Mouse (Mus musculus) liver, adult 2 months (tissue): ENCODE results near the gene Chuk. TPM values are rescaled to one million over a fixed set of nuclear protein-coding genes. Genes with fewer than 3 reads are reported as not detected.

Experiments
- DNase-seq: peaks from one replicate; pipeline ENCODE4 v3.0.0-alpha.2; 2011; ENCODE audit warnings: low read depth, low spot score; ENCODE audit errors: extremely low read depth
- H3K27ac ChIP-seq: fragments of 200-500 bp; replicated peaks from 2 replicates; pipeline ENCODE4 v1.5.1; 2012; ENCODE audit warnings: low read depth, mild to moderate bottlenecking, control low read depth, inconsistent platforms, low read length; ENCODE audit not compliant: insufficient read depth
- H3K27me3 ChIP-seq: fragments of 200-500 bp; 2 replicates; pipeline ENCODE4 v1.6.1; 2012; ENCODE audit warnings: mild to moderate bottlenecking, moderate library complexity, low read length, inconsistent platforms; ENCODE audit not compliant: control insufficient read depth, insufficient read depth
- H3K36me3 ChIP-seq: fragments of 200-500 bp; 2 replicates; pipeline ENCODE4 v1.6.1; 2012; ENCODE audit warnings: low read length, inconsistent platforms; ENCODE audit not compliant: control insufficient read depth, insufficient read depth
- H3K4me1 ChIP-seq: fragments of 200-500 bp; 2 replicates; pipeline ENCODE4 v1.6.1; 2011; ENCODE audit warnings: low read length; ENCODE audit not compliant: control insufficient read depth, insufficient read depth
- H3K4me3 ChIP-seq: fragments of 200-500 bp; 2 replicates; pipeline ENCODE4 v1.5.1; 2011; ENCODE audit warnings: low read depth, mild to moderate bottlenecking, control low read depth, low read length, moderate library complexity; ENCODE audit not compliant: insufficient read depth
- H3K79me2 ChIP-seq: fragments of 200-500 bp; 2 replicates; pipeline ENCODE4 v1.6.1; 2012; ENCODE audit warnings: inconsistent platforms, mild to moderate bottlenecking, low read length, moderate library complexity; ENCODE audit not compliant: control insufficient read depth, insufficient read depth
- H3K9ac ChIP-seq: fragments of 200-500 bp; 2 replicates; pipeline ENCODE4 v1.6.1; 2012; ENCODE audit warnings: low read depth, mild to moderate bottlenecking, control low read depth, inconsistent platforms, low read length
- CTCF ChIP-seq: fragments of 200-500 bp; IDR thresholded peaks from 2 replicates; pipeline ENCODE4 v1.5.1; 2011; ENCODE audit warnings: low read depth, low read length, control low read depth
- POLR2A ChIP-seq: fragments of 200-500 bp; IDR thresholded peaks from 2 replicates; pipeline ENCODE4 v1.6.1; 2011; ENCODE audit warnings: low read length, control low read depth; ENCODE audit not compliant: insufficient read depth; ENCODE audit errors: extremely low read depth
- WGBS: fragments of 180-500 bp; shearing (Covaris S2); methylation state at CpG from one replicate; pipeline ENCODE4 v1.1.7; 2018; 5-methylcytosine and 5-hydroxymethylcytosine counted together
- polyA plus RNA-seq: library from polyadenylated mRNA; depleted of rRNA; stranded (reverse); fragments of >200 nt; gene quantifications from 2 replicates; pipeline ENCODE4 v1.2.3, GENCODE M21; 2012; rRNA removed
- total RNA-seq: library from RNA; depleted of rRNA; stranded (reverse); fragments of >200 nt; gene quantifications from 2 replicates; pipeline ENCODE4 v1.2.3, GENCODE M21; 2014; rRNA removed

The Chuk gene
- total and polyA plus RNA-seq, 2 experiments, result 34.7 to 129 TPM

GRCm38 (mm10) chr19:44030024-44030423, 77.3 kb downstream of the Chuk start:
- peak; percentile 73 for DNase-seq
- Histone ChIP-seq H3K9ac (no peak overlapping the region), H3K4me3 (no peak overlapping the region), H3K27me3 (no peaks in the 10 kb centered on the region), H3K36me3 (peaks cover 13% of the 10 kb centered on the region), H3K27ac (0 out of 2 replicates have a peak overlapping the region, but pooled peaks have one; percentile 34), H3K4me1 (peaks cover 15% of the 10 kb centered on the region), H3K79me2 (peaks cover 2% of the 10 kb centered on the region; the same call in 1 of the 2 replicates)
- no peak for TF ChIP-seq POLR2A
- TF ChIP-seq CTCF, result no peak
- 35% methylated on average over 5 of the region's 5 CpGs for WGBS

- DNase-seq, result peak; percentile 81
- TF ChIP-seq POLR2A (peak; percentile 60; the same call in 1 of the 2 replicates), CTCF (no peak)
- peaks cover 2% of the 10 kb centered on the region; the same call in 1 of the 2 replicates for H3K79me2 ChIP-seq
- H3K27ac ChIP-seq, result peak within 1 kb of the TSS; percentile 71
- peak within 1 kb of the TSS; percentile 68 for H3K9ac ChIP-seq
- H3K4me1 ChIP-seq, result peaks cover 20% of the 10 kb centered on the region
- peak within 1 kb of the TSS; percentile 47 for H3K4me3 ChIP-seq
- H3K27me3 ChIP-seq, result no peaks in the 10 kb centered on the region
- WGBS, result 28% methylated on average over 8 of the region's 8 CpGs
- peaks cover 9% of the 10 kb centered on the region for H3K36me3 ChIP-seq
These were observed 78.3 kb downstream of the Chuk start, which contains the start of gene Cyp2c23 for GRCm38 (mm10) chr19:44028972-44029371. TSS of gene Cyp2c23 (minus strand) at chr19:44029208.

DNA sequence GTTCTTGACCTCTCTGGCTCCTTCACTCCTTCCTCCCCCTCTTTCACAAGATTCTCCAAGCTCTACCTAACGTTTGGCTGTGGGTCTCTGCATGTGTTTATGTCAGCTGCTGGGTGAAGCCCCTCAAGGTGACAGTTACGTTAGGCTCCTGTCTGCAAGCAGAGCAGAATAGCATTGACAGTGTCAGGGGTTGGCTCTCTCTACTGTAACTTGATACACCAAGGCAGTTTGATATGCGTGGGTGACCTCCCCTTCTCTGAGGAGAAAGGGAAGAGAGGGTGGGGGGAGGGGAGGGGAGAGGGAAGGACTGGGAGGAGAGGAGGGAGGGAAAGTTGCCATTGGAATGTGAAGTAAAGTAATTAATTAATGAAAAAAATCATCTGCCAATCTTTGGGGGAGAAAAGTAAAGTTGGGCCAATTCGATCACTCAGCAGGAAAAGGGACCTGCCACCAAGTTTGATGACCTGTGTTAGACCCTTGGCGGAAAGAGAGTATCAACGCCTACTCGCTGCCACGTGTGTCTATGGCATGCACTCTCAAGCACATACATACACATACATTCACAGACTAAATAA, 80.2 kb downstream of the Chuk start:
- peak; percentile 92 for DNase-seq
- Histone ChIP-seq H3K79me2 (peaks cover 9% of the 10 kb centered on the region; the same call in 1 of the 2 replicates), H3K4me1 (peaks cover 25% of the 10 kb centered on the region), H3K27ac (peak overlapping the region; percentile 55), H3K9ac (0 out of 2 replicates have a peak overlapping the region, but pooled peaks have one; percentile 26), H3K27me3 (no peaks in the 10 kb centered on the region), H3K4me3 (peak overlapping the region; percentile 35; the same call in 1 of the 2 replicates), H3K36me3 (no peaks in the 10 kb centered on the region)
- TF ChIP-seq POLR2A (no peak), CTCF (no peak)
- WGBS, result 17% methylated on average over 8 of the region's 8 CpGs

DNA sequence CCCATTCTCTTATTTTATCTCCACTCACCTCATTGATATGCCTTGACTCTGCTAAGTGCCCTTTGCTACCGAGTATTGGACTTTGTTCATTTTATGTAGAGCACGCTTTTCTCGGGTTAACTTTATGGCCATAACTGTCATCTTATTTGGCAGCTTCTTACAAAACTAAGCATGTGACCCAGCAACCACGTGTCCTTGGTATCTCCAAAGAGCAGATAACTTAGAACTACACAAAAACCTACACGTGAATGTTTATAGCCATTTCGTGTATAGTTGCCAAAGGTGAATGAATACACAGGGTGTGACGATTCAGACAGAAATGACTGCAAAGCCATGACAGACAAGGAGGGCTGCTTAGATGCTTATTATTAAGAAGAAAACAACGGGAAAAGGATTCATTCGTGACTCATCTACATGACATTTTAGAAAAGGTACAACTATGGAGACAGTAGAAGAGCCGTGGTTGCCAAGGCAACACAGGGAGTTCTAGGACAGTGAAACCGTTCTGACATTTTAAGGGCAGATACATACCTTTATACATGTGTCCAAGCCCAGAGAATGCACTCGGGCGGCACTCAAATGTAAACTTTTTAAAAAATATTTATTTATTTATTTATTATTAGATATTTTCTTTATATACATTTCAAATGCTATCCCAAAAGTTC, 82.2 kb downstream of the Chuk start:
- no peak for TF ChIP-seq POLR2A
- Histone ChIP-seq H3K4me3 (no peak overlapping the region), H3K36me3 (no peaks in the 10 kb centered on the region), H3K4me1 (peaks cover 31% of the 10 kb centered on the region), H3K27me3 (no peaks in the 10 kb centered on the region), H3K79me2 (peaks cover 12% of the 10 kb centered on the region; the same call in 1 of the 2 replicates), H3K27ac (peak overlapping the region; percentile 77), H3K9ac (no peak overlapping the region)
- 43% methylated on average over 13 of the region's 13 CpGs for WGBS
- DNase-seq, result peak; percentile 100

Other genes starting within 250 kb of the Chuk start
- 23.3 and 24.7 TPM in 2 replicates for gene Dnmbp, start 167.3 kb downstream of the Chuk start, total RNA-seq
- gene Dnmbp, start 167.3 kb downstream of the Chuk start, polyA plus RNA-seq, result 15.5 and 15.6 TPM in 2 replicates
- 215 and 272 TPM in 2 replicates for gene Cpn1, start 120.9 kb downstream of the Chuk start, total RNA-seq
- 336 and 360 TPM in 2 replicates for gene Cpn1, start 120.9 kb downstream of the Chuk start, polyA plus RNA-seq
- 233 and 351 TPM in 2 replicates for gene Cyp2c23, start 78.3 kb downstream of the Chuk start, total RNA-seq
- gene Cyp2c23, start 78.3 kb downstream of the Chuk start, polyA plus RNA-seq, result 200 and 262 TPM in 2 replicates
- 27.8 and 44.2 TPM in 2 replicates for gene Erlin1, start 37.7 kb downstream of the Chuk start, total RNA-seq
- 14.2 and 19.0 TPM in 2 replicates for gene Erlin1, start 37.7 kb downstream of the Chuk start, polyA plus RNA-seq
- 12.4 and 14.1 TPM in 2 replicates for gene Cwf19l1, start 28.4 kb upstream of the Chuk start, total RNA-seq
- gene Cwf19l1, start 28.4 kb upstream of the Chuk start, polyA plus RNA-seq, result 10.8 and 12.0 TPM in 2 replicates
- 16.6 and 17.9 TPM in 2 replicates for gene Bloc1s2, start 39.0 kb upstream of the Chuk start, total RNA-seq
- gene Bloc1s2, start 39.0 kb upstream of the Chuk start, polyA plus RNA-seq, result 25.4 and 26.2 TPM in 2 replicates
- not detected in 2 replicates for gene Pkd2l1, start 85.0 kb upstream of the Chuk start, total RNA-seq
- not detected in 2 replicates for gene Pkd2l1, start 85.0 kb upstream of the Chuk start, polyA plus RNA-seq
- gene Scd3, start 95.8 kb upstream of the Chuk start, total RNA-seq, result 0.20 TPM in 1 of 2 replicates, not detected in the other
- gene Scd3, start 95.8 kb upstream of the Chuk start, polyA plus RNA-seq, result 0.02 TPM in 1 of 2 replicates, not detected in the other
- gene Scd2, start 186.2 kb upstream of the Chuk start, total RNA-seq, result 2.2 and 3.9 TPM in 2 replicates
- 2.7 and 2.9 TPM in 2 replicates for gene Scd2, start 186.2 kb upstream of the Chuk start, polyA plus RNA-seq
- gene Scd4, start 225.6 kb upstream of the Chuk start, total RNA-seq, result 0.09 TPM in 1 of 2 replicates, not detected in the other
- gene Scd4, start 225.6 kb upstream of the Chuk start, polyA plus RNA-seq, result 0.07 TPM in 1 of 2 replicates, not detected in the other